Mouse (Mus musculus) gastrocnemius, adult 8-10 months (tissue): ENCODE results near the gene Rab11fip4. TPM values are rescaled to one million over a fixed set of nuclear protein-coding genes. Genes with fewer than 3 reads are reported as not detected.
A peak's percentile ranks its signal among the peaks of the same experiment; 100 is the strongest.

Source experiments
- DNase-seq, 2 experiments: peaks; one replicate each; pipeline ENCODE4 v3.0.0; 2022; ENCODE audit warnings: low spot score in 2 of 2
- total RNA-seq, 4 experiments: library from RNA; stranded (reverse); gene quantifications; 2 replicates each; pipeline ENCODE4 v1.2.4; 2022

Gene Rab11fip4
- total RNA-seq, 4 experiments from 2014 or later, result 0.10 to 0.81 (median 0.28) TPM

DNA sequence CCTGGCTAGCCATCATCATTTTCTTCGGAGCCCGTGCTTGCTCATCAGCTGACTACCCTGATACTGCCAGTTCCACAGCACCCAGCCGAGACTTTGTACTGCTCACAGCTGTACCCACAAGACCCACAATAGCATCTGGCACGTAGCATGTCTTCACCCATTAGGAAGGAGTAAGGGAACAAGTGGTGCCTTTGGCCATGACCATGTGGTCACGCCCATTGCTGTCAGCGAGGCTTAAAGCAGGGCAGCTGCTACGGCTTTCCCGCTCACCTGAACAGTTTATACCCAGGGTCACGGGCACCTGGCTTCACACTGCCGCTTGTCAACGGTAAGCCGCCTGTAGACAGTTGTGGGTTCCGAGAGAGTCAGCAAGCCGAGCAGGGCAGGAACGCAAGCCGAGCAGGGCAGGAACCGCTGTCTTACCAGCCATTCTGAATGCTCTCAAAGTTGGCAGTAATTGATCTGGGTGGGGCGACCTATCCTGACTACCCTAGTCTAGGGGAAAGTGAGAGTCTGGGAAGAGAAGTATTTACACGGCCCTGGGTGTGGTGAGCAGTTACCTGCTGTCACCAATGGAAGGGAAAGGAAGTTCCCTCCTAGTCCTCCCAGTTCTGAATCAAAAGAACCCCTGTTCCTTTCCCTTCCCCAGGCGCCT lies 62.0 kb downstream of the Rab11fip4 start:
- no peak for DNase-seq

DNA sequence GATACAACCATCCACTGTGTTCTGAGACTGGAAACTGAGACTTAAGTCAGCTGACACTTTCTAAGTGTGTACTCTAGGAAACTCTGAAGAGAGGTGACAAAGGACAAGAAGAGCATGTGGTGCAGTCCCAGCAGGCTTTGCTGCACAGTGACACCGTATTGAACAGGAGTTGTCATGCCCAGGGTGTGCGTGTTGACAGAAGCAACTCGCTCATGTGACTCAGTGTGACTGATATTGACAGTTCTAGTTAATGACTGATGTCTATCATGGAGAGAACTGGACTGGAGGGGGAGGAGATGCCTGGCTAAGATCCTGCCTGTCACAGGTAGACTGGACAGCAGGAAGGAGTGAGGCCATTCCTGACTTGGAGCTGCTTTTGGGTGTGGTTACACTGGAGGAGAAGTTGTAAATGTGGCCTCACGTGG lies 63.4 kb downstream of the Rab11fip4 start:
- no peak for DNase-seq

DNA sequence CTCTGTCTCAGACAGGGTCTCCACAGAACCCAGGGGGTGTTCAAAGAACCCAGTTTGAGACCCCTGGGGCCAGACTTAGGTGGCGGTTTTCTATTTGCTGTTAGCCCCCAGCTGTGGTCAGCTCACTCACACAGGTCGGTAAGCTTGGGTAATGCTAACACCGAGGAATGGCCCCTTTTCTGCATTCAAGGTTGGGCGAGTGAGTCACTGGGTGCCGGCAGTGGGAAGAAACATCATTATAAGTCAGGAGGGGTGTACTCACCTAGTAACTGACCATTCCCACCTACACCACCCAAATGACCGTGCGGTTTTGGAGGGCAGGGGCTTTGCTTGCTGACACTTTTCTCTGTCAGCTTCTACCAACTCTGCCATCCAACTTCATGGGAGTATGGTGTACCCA lies 64.6 kb downstream of the Rab11fip4 start:
- DNase-seq, result no peak

DNA sequence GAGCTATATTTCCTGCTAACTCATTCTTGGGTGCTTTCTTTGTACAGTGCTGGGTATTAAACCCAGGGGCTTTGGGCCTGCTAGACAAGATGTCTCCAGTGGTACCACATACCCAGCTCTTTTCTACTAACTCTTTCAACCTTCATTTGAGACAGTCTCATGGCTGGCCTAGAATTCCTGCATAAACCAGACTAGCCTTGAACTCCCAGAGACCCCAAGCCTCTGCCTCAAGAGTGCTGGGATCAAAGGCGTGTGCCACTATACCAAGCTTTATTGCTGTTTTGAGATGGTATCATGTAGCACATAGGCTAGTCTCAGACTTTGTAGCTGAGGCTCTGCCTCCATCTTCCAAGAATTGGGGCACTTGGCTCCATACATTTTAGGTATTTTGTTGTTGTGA lies 65.5 kb downstream of the Rab11fip4 start:
- no peak for DNase-seq

DNA sequence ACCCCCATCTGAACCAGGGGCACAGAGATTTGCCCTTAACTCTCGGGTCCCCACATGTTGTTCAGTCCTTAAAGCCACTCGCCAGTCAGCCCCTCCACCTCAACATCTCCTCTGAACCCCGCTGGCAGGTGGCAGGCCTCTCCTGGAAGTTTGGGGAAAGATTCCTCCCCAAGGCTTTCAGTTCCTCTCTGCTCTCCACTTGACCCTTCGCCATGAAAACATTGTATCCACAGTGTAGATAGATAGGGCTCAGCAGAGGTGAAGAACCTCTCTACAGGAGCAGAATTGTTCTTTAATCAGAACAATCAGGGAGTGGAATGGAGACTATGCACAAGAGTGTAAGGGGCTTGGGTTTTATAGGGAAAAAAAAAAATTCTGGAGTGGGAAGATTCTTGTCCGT lies 66.0 kb downstream of the Rab11fip4 start:
- no peak for DNase-seq

DNA sequence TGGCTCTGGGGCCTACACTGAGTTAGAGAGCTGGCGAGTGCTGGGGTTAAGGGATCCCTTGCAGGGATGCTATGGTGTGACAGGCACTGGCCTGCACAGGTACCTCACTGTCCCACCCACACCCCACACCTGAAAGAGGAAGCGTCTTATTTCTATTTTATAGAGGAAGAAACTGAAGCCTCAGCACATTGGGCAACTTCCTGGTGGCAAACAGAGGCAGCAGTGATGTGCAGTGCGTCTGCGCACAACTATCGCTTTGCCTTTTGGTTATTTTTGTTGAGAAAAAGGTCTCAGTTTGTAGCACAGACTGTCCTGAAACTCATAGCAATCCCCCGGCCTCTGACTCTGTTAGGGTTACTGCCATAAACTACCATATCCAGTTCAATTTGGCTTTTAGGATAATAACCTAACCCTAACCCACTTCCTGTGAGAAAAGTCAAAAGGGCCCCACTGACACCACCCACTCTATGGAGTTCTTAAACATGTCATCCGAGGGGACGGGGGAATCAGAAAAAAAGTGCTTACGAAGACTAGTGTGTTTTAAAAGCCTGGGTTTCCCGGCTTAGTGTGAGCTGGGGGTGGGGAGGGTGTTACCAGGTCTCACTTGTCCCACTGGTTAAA lies 67.3 kb downstream of the Rab11fip4 start:
- DNase-seq, result no peak

DNA sequence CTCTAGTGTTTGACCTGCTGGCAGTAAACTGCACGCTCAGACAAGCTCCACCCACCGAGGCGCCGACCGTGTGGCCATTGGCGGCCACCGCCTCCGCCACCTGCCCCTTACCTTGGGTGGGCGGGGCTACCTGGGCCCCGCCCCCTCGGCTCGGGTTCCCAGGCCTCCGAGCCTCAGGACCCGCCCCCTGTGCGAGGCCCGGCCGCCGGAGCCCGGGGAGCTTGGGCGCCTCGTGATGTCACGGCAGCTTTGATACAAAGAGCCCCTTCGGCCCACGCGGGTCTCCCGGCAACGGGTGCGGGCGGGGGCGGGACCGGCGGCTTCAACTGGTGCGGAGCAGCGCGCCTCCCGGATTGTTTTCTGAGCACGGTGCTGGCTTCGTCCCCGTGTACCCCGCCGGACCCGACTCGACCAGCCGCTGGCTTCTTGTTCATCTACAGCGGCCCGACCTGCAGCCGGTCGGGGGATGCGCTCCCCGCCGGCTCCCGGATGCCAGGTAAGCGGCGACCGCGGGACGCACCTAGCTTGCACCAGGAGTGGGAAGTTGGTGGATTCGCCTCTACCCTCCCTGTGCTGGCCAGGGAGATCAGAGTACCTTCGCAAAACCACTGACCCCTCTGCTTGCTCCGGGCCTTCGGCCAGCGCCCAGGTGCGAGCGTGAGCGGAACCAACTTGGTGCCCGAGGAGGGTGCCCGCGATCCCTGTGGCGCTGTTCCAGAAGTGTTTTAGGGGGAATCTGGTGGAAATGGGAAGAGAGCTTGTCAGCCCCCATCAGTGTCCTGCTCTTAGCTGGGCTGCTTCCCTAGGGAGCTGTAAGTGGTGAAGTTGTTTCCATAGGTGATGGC lies 69.6 kb downstream of the Rab11fip4 start:
- DNase-seq, result peak in 1 of 2 experiments; percentile 33

DNA sequence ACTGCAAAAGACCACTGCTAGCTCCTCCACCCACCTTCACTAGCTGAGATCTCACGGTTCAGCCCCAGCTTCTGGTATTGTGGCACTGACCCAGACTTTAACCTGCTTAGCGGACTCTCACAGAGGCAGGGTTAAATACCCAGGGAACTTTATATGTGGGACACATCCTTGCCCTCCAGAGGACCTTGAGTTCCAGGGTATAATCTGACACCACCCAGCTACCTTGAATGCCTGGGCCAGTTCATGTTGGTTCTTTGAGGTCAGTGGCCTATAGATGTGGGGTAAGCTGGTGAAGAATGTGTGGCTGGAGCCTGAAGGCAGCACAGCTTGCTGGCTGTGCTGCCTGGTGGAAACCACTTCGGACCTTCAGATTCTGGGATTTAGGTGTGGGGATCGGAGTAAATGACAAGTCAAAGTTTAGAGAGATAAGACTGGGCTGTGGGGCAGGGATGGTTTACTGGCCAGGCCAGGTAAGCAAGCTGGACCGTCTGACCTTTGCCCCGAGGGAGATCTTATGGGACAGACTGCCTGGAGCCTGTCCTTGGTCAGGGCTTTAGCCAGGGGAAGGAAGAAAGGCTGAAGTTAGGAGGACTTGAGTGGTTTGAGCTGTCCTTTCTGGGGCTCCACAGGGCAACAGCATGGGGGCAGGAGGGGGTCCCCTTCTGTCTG lies 71.0 kb downstream of the Rab11fip4 start:
- DNase-seq, result no peak

DNA sequence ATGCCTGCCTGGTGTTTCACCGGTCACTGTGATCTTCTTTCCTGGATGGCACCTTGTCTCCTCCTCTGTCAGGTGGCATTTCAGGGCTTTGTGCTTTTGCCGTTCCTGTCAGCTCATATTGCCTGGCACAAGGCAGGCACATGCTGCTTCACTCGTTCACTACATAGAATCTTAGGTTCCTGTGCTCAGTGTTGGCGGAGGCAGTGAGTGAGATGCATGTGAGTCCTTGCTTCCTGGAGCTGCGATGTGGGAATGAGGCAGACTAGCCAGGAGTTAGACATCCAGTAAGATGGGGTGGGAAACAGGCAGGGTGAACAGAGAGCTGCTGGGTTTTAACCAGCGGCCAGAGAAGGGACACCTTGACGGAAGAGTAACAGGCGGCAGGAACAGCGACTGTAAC lies 72.1 kb downstream of the Rab11fip4 start:
- DNase-seq, result no peak

DNA sequence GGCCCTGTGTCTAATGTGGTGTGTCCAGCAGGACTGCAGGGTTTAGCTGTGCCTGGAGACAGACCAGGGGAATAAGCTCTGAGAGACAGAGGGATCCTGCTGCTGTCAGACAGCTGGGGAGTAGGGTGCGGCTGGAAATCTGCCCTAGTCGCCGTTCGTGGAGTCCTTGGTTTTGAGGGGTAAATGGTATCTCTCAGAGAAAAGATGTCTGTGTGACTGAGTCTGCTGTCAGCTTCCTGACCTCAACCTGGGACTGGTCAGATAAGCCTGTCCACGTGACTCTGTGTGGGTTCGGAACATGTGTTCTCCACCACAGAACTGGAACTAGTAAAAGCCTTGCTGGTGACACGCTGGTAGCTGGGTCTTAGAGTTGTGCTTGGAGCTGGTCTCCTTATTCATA lies 72.6 kb downstream of the Rab11fip4 start:
- no peak for DNase-seq

DNA sequence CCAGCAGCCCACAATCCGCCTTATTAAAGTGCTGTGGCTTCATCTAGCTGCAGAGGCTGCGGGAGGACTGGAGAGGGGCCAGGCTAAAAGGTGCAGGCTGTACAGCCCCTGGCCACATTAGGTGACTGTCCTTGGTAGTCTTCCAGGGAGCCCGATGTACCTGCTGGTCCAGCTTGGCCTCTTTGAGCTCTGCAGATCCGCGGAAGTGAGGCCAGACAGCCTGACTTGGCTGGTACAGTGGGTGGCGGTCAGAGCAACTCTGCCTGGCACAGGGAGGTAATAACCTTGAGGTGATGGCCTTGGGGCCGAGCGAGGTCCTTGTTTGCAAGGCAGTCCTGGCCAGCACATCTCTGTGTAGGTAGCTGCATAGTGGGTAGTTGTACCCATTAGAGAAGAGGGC lies 75.5 kb downstream of the Rab11fip4 start:
- peak in 1 of 2 experiments; percentile 27 for DNase-seq

DNA sequence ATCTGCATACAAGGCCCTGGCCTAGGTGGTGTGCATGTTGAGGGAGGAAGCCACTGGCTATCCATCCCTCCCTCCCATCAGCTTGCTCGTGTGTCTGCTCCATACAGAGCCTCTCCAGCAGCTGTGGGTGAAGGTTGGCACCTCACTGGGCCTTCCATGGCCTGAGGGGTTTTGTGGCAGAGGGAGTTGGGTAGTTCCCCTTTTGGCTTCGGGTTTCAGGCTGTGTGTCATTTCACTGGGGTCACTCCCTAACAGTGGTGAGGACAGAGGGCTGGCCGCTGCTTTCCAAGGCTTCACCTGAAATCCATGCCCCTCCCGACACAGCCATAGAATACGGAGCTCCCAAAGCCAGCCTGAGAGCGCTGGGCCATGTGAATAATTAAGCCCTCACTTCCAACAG lies 78.2 kb downstream of the Rab11fip4 start:
- DNase-seq, result no peak

DNA sequence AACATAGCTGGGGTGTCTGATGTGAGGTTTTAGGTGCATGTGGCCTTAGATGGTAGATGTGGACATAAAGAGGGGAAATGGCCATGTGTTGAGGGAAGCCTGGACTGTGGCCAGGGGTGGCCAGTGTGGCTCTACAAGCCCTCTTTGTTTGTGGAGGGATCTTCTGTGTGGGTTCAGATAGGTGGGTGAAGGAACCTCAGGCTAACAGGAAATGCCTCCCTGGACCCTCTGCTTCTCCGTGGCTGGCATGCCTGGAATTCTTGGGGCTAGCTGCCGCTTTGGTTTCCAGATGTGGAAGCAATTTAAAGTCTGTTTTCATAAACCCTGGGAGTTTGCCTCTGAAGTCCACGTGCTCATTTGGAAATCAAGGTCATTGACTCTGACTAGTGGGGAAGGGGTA lies 78.9 kb downstream of the Rab11fip4 start:
- DNase-seq, result no peak

DNA sequence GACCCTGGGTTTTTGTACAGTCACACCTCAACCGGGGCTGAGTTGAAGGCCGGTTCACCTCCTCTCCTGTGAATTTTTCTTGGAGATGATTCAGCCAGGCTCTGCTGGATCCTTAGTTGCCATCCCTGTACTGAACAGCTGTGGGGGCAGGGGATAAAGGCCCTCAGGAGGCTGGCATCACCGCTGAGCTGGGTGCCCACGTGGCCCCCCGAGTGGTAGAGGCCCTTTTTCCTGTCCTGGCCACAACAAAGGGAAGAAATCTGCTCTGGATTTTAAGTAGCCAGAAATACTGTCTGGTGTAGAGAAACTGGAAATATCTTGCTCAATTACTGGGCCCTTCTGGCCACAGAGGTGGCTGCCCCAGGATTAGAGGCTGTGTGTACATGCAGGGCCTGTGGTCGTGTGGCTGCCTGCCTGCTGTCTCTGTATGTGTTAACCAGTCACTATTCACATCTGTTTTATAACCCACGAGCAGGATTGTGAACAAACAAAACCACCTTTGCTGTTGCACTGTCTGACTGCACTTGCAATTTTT lies 79.5 kb downstream of the Rab11fip4 start:
- DNase-seq, result no peak

DNA sequence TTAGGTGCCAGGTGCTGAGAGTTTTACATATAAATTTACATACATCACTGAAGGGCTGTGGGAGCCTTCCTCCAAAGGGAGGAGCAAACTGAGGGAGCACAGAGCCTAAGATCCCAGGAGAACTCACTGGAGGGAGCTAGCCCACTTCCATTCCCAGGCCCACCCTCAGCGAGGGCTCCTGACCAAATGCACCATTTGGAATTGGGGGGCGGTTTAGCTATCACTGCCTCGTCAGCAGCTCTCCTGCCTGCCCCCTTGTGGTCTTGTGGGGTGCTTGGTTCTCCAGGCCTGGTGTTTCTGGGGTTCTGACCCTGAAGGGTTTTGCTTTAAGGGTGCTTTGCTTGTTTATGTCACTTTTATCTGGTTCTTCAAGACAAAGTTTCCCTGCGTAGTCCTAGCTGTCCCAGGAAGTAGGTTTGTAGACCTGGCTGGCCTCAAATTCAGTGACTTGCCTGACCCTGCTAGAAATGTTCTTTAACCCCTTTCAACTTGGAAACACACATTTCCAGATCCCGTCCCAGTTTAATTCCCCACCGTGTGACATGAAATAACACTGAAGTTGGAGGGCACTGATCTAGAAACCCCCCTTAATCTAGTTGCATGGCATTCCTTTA lies 80.8 kb downstream of the Rab11fip4 start:
- no peak for DNase-seq

DNA sequence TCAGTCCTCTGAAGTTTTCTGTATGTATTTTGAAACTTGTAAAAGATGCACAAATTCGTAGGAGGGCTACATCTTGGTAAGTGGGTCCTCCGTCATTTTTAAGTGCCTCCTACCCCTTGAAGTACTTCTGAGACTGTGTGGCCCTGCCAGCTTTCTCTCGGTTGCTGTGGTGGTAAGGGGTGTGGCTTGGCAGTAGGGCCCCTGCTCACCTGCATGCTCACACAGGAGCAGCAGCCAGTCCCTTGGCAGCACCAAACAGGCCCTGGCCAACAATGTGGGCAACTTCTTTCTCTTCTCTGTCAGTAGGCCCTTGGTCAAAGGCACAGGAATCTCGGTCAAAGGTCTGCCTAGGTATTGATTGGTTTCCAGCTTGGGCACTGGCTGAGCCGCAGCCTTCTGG lies 82.1 kb downstream of the Rab11fip4 start:
- DNase-seq, result no peak

DNA sequence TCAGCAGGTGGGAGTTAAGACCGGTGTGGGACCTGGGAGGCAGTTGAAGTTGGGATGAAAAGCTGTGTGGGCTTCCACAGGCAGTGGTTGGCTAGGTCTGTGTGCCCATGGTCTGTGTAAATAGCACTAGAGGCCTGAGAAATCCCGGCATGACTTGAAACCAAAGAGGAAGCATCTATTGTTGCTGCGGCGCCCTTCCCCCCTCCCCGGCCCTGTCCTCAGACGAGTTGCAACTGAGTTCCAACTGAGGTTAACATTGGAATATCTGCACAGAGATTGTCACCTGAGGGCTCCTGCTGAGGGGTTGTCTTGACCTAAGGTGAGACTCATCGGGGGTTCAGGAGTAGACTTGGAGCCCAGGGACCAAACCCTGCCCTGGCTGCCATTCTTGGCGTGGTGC lies 82.7 kb downstream of the Rab11fip4 start:
- no peak for DNase-seq

DNA sequence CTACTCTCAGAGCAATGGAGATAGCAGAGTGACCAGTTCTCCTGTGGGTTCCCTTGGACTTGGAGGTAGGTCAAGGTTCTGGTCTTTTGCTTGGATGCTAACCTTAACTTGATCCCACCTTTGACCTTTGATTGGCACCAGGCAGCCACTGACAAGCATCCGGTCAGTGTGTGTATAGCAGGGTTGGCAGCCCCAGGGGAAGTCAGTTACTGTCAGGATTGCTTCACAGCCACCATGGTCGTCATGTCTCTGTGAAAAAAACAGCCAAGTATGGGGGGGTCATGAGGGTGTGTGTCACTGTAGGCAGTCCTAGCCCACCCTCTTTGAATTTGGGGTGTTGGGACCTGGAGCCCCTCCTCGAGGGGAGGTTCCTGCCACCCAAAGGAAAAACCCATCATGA lies 83.2 kb downstream of the Rab11fip4 start:
- DNase-seq, result no peak

DNA sequence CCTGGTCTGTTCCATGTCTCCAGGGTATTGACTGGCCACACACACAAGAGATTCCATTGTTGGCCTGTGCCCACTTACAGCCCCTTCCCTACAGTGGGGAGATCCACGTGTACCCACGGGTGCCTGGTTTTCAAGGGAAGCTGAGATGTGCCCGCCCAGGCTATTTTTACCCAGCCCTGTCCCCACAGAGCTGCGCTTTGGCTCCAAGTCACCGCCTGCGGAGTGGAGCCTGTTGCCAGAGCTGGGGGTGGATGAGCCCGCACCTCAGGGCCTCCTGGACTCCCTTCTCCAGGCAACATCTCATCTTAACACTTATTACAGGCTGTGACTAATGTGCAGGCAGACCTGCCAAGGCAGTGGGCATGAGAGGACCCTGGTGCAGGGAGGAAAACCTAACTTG lies 83.6 kb downstream of the Rab11fip4 start:
- peak; percentile 49 to 64 for DNase-seq

DNA sequence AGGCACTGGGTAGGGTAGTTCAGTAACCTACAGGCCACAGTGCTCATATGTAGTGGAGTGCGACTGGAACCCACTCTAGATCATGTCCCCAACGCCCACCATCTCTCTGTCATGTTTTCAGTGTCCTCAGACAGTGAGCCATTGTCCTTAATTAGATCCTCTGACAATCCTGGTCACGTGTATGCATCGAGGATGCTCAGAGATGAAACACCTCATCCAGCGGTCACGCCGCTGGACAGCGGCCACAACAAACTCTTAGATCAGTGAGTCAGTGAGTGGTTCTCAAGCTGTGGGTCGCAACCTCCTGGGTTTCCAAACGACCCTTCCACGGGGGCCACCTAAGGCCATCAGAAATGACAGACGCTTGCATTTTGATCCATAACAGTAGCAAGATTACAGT lies 84.3 kb downstream of the Rab11fip4 start:
- no peak for DNase-seq

DNA sequence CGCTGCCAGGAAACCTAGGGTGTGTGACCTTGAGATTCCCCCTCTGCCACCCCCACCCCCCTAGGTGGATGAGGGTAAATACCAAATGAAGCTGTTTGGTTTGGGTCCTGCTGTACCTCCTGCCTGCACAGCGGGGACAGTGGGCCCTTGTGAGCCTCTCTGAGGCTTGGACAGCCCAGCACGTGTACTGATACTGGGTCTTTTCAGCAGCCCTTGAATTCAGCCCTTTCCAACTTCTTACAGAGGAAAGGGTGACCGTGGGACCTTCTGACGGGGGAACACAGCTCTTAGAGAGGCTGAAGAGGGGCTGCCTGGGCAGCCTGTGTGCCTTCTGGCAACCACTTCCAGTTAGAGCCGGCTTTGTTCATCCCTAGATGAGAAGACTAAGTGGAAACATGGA lies 85.0 kb downstream of the Rab11fip4 start:
- DNase-seq, result no peak
